In genomic region chr7:24325675-24326128, GRCm38 (mm10) we compare ENCODE assay signal across 9 mouse cellular contexts. TPM values are rescaled to one million over a fixed set of nuclear protein-coding genes. Genes with fewer than 3 reads are reported as not detected.
DNase-seq lines count a peak whose midpoint lies in the region; ATAC-seq lines count a peak whose summit lies in the region.
"Had no signal": no experiment of that assay in that cellular context is flagged by ENCODE, and none has a peak within 500 bp of the region (broad histone marks: within the 10 kb centered on the region; RNA-seq: fewer than 3 reads in every experiment).

No protein-coding gene starts in this region.

- H3K27ac ChIP-seq in limb, embryonic 12.5 days = peak overlapping the region; percentile 73
- H3K27ac ChIP-seq in neural tube, embryonic 13.5 days (replicated peaks) = peak overlapping the region; percentile 62

- DNase-seq in ES-CJ7 (ENCODE audit: low read depth, low spot score) = peak; percentile 36
- DNase-seq in brain, adult 2 months (ENCODE audit: low read depth, low spot score) = peak; percentile 73
- DNase-seq in frontal cortex, postnatal 36 days (ENCODE audit: low spot score in 2 of 2) = peak; percentile 64 to 66
- no peak for DNase-seq in ovary, adult 18-20 months (ENCODE audit: low spot score)
- no peak for DNase-seq in adrenal gland, adult 8-10 months
- DNase-seq in MN1 (ENCODE audit: low spot score) = no peak

- peak overlapping the region; percentile 57 for H3K9ac ChIP-seq in limb, embryonic 12.5 days (replicated peaks)
- peak overlapping the region; percentile 56 for H3K9ac ChIP-seq in neural tube, embryonic 13.5 days

- no peaks in the 10 kb centered on the region for H3K36me3 ChIP-seq in limb, embryonic 12.5 days
- H3K36me3 ChIP-seq in neural tube, embryonic 13.5 days = no peaks in the 10 kb centered on the region

- H3K4me3 ChIP-seq in limb, embryonic 12.5 days (replicated peaks) = peak overlapping the region; percentile 38
- H3K4me3 ChIP-seq in neural tube, embryonic 13.5 days = peak overlapping the region; percentile 29

- 8% methylated on average over 13 of the region's 13 CpGs for whole genome bisulfite sequencing in limb, embryonic 12.5 days
- 3% methylated on average over 13 of the region's 13 CpGs for WGBS in neural tube, embryonic 13.5 days

- peaks cover 14% of the 10 kb centered on the region; the same call in 1 of the 2 replicates for H3K9me3 ChIP-seq in limb, embryonic 12.5 days
- peaks cover 8% of the 10 kb centered on the region for H3K9me3 ChIP-seq in neural tube, embryonic 13.5 days

- peak overlapping the region; percentile 57 for H3K4me2 ChIP-seq in limb, embryonic 12.5 days
- peak overlapping the region; percentile 54 for H3K4me2 ChIP-seq in neural tube, embryonic 13.5 days

- H3K27me3 ChIP-seq in limb, embryonic 12.5 days = no peaks in the 10 kb centered on the region
- H3K27me3 ChIP-seq in neural tube, embryonic 13.5 days = no peaks in the 10 kb centered on the region

- peak; percentile 74; the same call in 1 of the 2 replicates for ATAC-seq in limb, embryonic 12.5 days (ENCODE audit: insufficient number of reproducible peaks, insufficient read depth, low FRiP score, low TSS enrichment, low read depth)
- ATAC-seq in neural tube, embryonic 13.5 days (ENCODE audit: low read depth) = peak; percentile 78; the same call in 1 of the 2 replicates

- H3K4me1 ChIP-seq in limb, embryonic 12.5 days (replicated peaks) = peaks cover 6% of the 10 kb centered on the region
- H3K4me1 ChIP-seq in neural tube, embryonic 13.5 days (replicated peaks) = peaks cover 26% of the 10 kb centered on the region

RNA-seq across cellular contexts. Expression of gene Tescl, which starts 8.0 kb away (rescaled TPM):
- 0.25 TPM in 1 of 2 replicates, not detected in the other for polyA plus RNA-seq in limb, embryonic 12.5 days (2016; fragmentation: Nextera tagmentation; extraction: Ambion mirVana)
- 0.31 TPM in 1 of 2 replicates, not detected in the other for polyA plus RNA-seq in neural tube, embryonic 13.5 days (2015; fragmentation: Nextera tagmentation; extraction: Ambion mirVana)
- under 1 TPM in 1 of 4 experiments, not detected in 3; 0.70 TPM for total RNA-seq in adrenal gland, adult 8-10 months (2022)
- total RNA-seq: neutrophil, adult 5-6 weeks had no signal

RNA-seq across cellular contexts. Expression of gene Zfp94, which starts 9.2 kb away (rescaled TPM):
- polyA plus RNA-seq in limb, embryonic 12.5 days (2016; fragmentation: Nextera tagmentation; extraction: Ambion mirVana) = 15.6 and 15.9 TPM in 2 replicates
- polyA plus RNA-seq in neural tube, embryonic 13.5 days (2015; fragmentation: Nextera tagmentation; extraction: Ambion mirVana) = 18.2 and 19.2 TPM in 2 replicates
- 10 to 100 TPM in 1 of 4 experiments, 1 to 10 TPM in 3; 4.8 to 10.1 (median 7.0) TPM for total RNA-seq in adrenal gland, adult 8-10 months (2022)

RNA-seq across cellular contexts. Expression of gene Lypd5, which starts 23.3 kb away (rescaled TPM):
- polyA plus RNA-seq in limb, embryonic 12.5 days (2016; fragmentation: Nextera tagmentation; extraction: Ambion mirVana) = not detected in 2 replicates
- polyA plus RNA-seq in neural tube, embryonic 13.5 days (2015; fragmentation: Nextera tagmentation; extraction: Ambion mirVana) = not detected in 2 replicates
- not detected for total RNA-seq in adrenal gland, adult 8-10 months (2022)
- total RNA-seq: neutrophil, adult 5-6 weeks had no signal

RNA-seq across cellular contexts. Expression of gene Zfp61, which starts 24.7 kb away (rescaled TPM):
- polyA plus RNA-seq in limb, embryonic 12.5 days (2016; fragmentation: Nextera tagmentation; extraction: Ambion mirVana) = 57.6 and 61.1 TPM in 2 replicates
- 39.8 and 49.2 TPM in 2 replicates for polyA plus RNA-seq in neural tube, embryonic 13.5 days (2015; fragmentation: Nextera tagmentation; extraction: Ambion mirVana)
- 10 to 100 TPM in 3 of 4 experiments, 1 to 10 TPM in 1; 7.9 to 19.1 (median 13.4) TPM for total RNA-seq in adrenal gland, adult 8-10 months (2022)

RNA-seq across cellular contexts. Expression of gene Kcnn4, which starts 44.4 kb away (rescaled TPM):
- 2.1 and 2.8 TPM in 2 replicates for polyA plus RNA-seq in limb, embryonic 12.5 days (2016; fragmentation: Nextera tagmentation; extraction: Ambion mirVana)
- 2.1 and 2.2 TPM in 2 replicates for polyA plus RNA-seq in neural tube, embryonic 13.5 days (2015; fragmentation: Nextera tagmentation; extraction: Ambion mirVana)
- total RNA-seq in adrenal gland, adult 8-10 months (2022) = 1 to 10 TPM in 2 of 4 experiments, under 1 TPM in 2; 0.70 to 2.0 (median 1.2) TPM

Comparison
In these comparisons a context has a peak if more than half of its experiments do, and no peak if none do; other contexts are left out.
1. DNase-seq: peak in ES-CJ7 (single experiment), brain, adult 2 months (single experiment) and frontal cortex, postnatal 36 days (2 of 2); none in ovary, adult 18-20 months (single experiment), adrenal gland, adult 8-10 months (single experiment) and MN1 (single experiment).